Mouse (Mus musculus): Measurements from ENCODE around the gene Reps2.

The Reps2 gene

DNA sequence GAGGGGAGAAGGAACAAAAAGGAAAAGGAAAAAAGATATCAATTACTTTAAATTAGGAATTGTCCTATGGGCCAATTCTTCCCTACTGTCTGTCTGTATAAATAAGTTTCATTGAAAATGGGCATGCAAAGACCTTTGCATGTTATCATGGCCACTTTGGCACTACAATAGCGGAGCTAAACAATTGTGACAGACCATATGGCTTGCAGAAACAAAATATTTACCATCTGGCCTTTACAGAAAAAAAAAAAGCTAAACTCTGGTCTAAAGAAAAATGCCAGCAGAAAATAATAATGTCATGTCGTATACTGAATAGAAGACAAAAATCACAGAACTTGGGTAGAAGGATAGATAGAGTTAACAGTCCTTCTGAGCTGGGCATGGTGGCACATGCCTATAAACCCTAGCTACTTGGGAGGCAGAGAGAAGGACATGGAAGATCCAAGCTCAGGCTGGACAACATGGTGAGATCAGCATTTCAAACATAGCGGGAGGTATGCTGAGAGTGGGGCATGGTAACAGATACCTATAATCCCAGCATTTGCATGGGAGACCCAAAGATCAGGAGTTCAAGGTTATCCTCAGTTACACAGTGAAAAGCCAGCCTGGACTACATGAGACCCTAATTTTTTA lies 54.2 kb downstream of the Reps2 start:
- no peak for DNase-seq (ENCODE audit: low read depth)

- no peak for DNase-seq (ENCODE audit: low read depth)
Observed at GRCm38 (mm10) chrX:162584349-162584748, 59.1 kb downstream of the Reps2 start.

DNA sequence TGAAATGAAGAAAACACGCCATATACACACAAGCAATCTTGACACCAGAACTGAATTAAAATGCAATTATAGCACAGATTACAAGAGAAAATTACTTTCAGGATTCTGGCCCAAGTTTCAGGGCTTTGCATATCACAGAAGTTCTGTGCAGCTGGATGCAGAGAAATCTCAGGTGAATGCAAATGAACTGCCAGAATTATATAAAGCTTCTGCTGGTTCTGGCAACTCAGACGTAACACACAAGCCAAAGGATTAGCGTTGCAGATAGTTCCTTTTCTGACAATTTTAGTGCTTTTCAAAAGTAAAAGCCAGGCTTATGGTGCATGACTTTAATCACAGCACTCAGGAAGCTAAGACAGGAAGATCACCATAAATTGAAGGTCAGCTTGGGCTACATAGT lies 62.9 kb downstream of the Reps2 start:
- DNase-seq (ENCODE audit: low read depth): no peak

- DNase-seq (ENCODE audit: low read depth): no peak
Observed at GRCm38 (mm10) chrX:162568439-162568838, 75.0 kb downstream of the Reps2 start.

DNA sequence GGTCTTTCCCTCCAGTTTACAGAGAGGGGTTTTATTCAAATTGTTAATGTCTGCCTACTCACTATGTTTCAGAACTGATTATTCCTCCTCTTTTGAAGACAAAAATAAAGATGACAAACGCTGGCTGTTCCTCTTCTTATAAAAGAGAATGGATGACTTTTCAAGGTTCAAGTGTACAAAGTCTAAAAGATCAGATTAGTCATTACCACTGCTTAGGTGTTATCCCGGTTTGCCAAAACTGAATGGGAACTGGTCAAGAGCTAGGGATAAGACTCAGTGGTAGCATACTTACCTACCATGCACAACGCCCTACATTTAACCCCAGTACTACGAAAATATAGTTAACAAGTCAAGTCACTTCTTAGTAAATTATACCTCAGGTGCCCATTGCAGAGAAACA lies 77.9 kb downstream of the Reps2 start:
- no peak for DNase-seq (ENCODE audit: low read depth)

GRCm38 (mm10) chrX:162556459-162556841 lies 87.0 kb downstream of the Reps2 start:
- no peak for DNase-seq (ENCODE audit: low read depth)

GRCm38 (mm10) chrX:162555729-162556458 lies 87.6 kb downstream of the Reps2 start:
- DNase-seq (ENCODE audit: low read depth): no peak

DNA sequence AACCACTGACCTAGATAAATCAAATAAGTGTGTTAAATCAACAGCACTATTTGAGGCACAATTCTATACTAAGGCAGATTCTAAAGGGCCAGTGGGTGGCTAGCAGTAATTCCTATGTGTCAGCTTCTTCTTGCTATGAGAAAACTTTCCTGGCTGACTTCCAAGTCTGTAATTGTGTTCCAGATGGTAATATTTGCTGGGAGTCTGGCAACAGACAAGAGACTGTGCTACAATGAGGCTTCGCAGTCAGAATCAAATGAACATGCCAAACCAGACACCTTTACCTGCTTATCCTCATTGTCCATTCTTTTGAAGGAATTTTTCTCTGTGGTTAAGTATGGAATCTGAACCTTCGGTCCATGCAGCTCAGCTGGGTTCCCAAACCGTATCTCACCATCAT lies 88.9 kb downstream of the Reps2 start:
- DNase-seq (ENCODE audit: low read depth): no peak

GRCm38 (mm10) chrX:162552383-162552782 lies 91.1 kb downstream of the Reps2 start:
- DNase-seq (ENCODE audit: low read depth): no peak

DNA sequence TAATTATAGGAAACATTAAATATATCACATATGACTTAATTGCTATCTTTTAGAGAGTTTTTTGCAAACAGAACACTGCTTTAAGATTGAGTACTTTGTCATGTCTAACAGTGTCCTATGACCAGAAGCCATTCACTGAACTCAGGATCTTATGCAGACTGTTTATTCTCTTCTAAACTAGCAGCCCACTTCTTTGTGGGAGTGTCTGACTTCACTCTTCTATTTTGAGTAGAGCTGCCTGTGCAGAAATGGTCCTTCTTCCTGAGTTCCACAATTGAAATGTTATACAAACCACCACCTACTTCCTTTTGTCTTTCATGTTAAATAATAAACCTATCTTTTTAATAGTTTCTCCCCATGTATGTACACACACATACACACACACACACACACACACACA lies 98.4 kb downstream of the Reps2 start:
- DNase-seq (ENCODE audit: low read depth): no peak

GRCm38 (mm10) chrX:162542576-162543227 lies 100.7 kb downstream of the Reps2 start:
- DNase-seq (ENCODE audit: low read depth): peak; percentile 29

- DNase-seq (ENCODE audit: low read depth): no peak
Observed at GRCm38 (mm10) chrX:162541961-162542360, 101.5 kb downstream of the Reps2 start.

- peak; percentile 0 for DNase-seq (ENCODE audit: low read depth)
Observed at GRCm38 (mm10) chrX:162531016-162531415, 112.4 kb downstream of the Reps2 start.

DNA sequence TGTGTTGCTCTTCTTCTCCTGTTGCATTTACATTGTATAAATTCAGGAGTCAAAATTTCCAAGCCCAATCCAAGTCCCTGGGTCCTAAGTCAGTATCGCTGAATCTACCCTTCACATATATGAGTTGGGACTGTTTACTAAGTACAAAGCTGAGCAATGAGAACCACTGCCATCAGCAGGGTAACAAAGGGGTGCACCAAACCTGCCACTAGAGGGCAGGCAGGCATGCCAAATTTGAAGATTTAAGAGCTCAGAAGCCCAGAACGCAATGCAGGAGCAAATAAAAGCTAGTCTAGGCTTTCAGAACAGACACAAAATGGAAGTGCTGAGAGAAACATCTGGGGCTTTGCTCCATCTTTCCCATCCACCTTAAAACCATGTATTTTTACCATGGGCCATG lies 116.2 kb downstream of the Reps2 start:
- peak; percentile 20 for DNase-seq (ENCODE audit: low read depth)

GRCm38 (mm10) chrX:162521831-162522514 lies 121.5 kb downstream of the Reps2 start:
- DNase-seq (ENCODE audit: low read depth): no peak

DNA sequence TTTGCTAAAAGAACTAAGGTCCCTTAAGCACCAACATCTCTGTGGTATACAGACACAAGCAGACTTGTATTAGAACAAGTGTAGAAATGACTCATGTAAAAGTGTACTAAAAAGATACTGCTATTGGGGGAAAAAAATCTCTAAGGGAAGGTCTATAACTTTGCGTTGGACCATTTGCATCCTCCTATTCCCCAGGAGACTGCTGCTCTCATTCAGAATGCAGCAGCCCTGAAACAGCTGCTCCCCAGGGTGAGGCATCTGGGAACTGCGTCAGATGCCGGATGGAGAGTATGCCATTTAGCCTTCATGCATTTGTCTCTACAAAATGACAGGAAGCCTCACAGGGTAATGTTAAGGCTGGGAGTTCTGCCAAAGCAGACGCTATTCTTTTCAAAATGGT lies 122.3 kb downstream of the Reps2 start:
- no peak for DNase-seq (ENCODE audit: low read depth)

DNA sequence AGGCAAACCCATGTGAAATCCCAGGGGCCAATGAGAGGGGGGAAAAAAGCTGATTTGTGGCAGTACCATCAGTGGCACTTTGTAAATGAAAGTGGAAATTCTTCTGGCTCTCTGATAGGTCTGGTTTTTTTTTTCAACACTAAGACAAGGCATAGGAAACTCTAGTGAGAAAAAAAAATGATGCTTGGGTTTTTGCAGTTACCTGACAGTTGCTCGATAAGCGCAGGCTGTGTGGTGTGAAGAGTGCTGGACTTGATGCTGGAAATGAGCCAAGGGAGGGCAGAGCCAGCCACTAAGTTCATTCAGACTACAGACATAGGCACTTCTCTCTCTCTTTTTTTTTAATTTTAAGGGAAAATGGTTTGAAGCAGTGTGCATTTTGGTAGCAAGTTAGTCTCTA lies 123.1 kb downstream of the Reps2 start:
- no peak for DNase-seq (ENCODE audit: low read depth)

DNA sequence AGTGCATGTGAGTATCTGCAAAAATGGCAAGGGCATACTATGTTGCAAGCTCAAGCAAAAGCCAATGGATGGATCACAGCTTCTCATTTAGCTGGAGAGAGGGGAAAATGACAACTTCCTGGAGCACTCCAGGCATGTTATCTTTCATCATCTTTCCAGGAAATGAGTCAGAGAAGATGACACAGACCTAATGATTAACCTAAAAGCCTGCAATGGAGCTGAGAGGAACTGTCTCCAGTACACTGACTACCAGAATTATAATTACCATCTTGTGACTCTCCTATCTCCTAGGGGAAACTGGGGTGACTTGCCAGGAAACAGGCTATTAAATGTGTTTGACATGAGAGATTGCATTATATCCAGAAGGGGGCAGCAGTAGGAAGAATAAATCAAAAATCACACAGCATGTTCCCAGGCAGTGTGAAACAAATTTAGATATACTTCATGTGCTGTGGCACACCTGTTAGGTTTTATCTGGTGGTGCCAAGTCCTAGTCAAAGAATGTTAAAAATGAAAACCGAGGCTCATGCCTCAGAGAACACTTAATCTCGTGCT lies 132.9 kb downstream of the Reps2 start:
- peak; percentile 57 for DNase-seq (ENCODE audit: low read depth)

- DNase-seq (ENCODE audit: low read depth): no peak
Observed at GRCm38 (mm10) chrX:162505186-162505585, 138.3 kb downstream of the Reps2 start.

GRCm38 (mm10) chrX:162503436-162503835 lies 140.0 kb downstream of the Reps2 start:
- no peak for DNase-seq (ENCODE audit: low read depth)

GRCm38 (mm10) chrX:162500962-162501361 lies 142.5 kb downstream of the Reps2 start:
- DNase-seq (ENCODE audit: low read depth): peak; percentile 1

- no peak for DNase-seq (ENCODE audit: low read depth)
Observed at GRCm38 (mm10) chrX:162496485-162496884, 147.0 kb downstream of the Reps2 start.

All from 416B (cell line).